Comparison of ENCODE assay signal across 26 mouse cellular contexts in genomic region chr7:36491173-36491581, GRCm38 (mm10).
A peak's percentile ranks its signal among the peaks of the same experiment; 100 is the strongest.
DNase-seq lines count a peak whose midpoint lies in the region; ATAC-seq lines count a peak whose summit lies in the region.
"Had no signal": no experiment of that assay in that cellular context is flagged by ENCODE, and none has a peak within 500 bp of the region (broad histone marks: within the 10 kb centered on the region; RNA-seq: fewer than 3 reads in every experiment).

No protein-coding gene starts in this region.

- H3K9ac ChIP-seq in hindbrain, embryonic 15.5 days = no peak overlapping the region
- no peak overlapping the region for H3K9ac ChIP-seq in hindbrain, embryonic 14.5 days
- H3K9ac ChIP-seq: embryonic facial prominence, embryonic 13.5 days; heart, embryonic 13.5 days; hindbrain, embryonic 12.5 days; limb, embryonic 13.5 days; liver, embryonic 12.5 days; midbrain, embryonic 13.5 days; neural tube, embryonic 12.5 days had no signal

- no peaks in the 10 kb centered on the region for H3K27me3 ChIP-seq in hindbrain, embryonic 15.5 days
- no peaks in the 10 kb centered on the region for H3K27me3 ChIP-seq in hindbrain, embryonic 14.5 days (ENCODE audit: control insufficient read depth, insufficient read depth, low read length)
- H3K27me3 ChIP-seq: embryonic facial prominence, embryonic 13.5 days; heart, embryonic 13.5 days; hindbrain, embryonic 12.5 days; liver, embryonic 12.5 days; midbrain, embryonic 13.5 days; neural tube, embryonic 12.5 days had no signal

- H3K4me3 ChIP-seq in hindbrain, embryonic 15.5 days = no peak overlapping the region
- no peak overlapping the region for H3K4me3 ChIP-seq in hindbrain, embryonic 14.5 days (replicated peaks; ENCODE audit: low read length)
- H3K4me3 ChIP-seq: embryonic facial prominence, embryonic 13.5 days; erythroblast, embryonic 14.5 days; heart, adult 2 months; heart, embryonic 13.5 days; hindbrain, embryonic 12.5 days; limb, embryonic 13.5 days; liver, embryonic 12.5 days; midbrain, embryonic 13.5 days; neural tube, embryonic 12.5 days had no signal

- no peak overlapping the region for H3K4me2 ChIP-seq in hindbrain, embryonic 15.5 days
- no peak overlapping the region for H3K4me2 ChIP-seq in hindbrain, embryonic 14.5 days (replicated peaks)
- H3K4me2 ChIP-seq: embryonic facial prominence, embryonic 13.5 days; heart, embryonic 13.5 days; hindbrain, embryonic 12.5 days; limb, embryonic 13.5 days; liver, embryonic 12.5 days; midbrain, embryonic 13.5 days; neural tube, embryonic 12.5 days had no signal

- DNase-seq in cerebellum, postnatal 10 days = peak; percentile 75 to 80
- no peak for DNase-seq in cerebellum, adult 8-10 months
- no peak for DNase-seq in hindbrain, embryonic 14.5 days (ENCODE audit: low spot score)
- peak; percentile 17 for DNase-seq in brain, adult 2 months (ENCODE audit: low read depth, low spot score)
- DNase-seq in layer of hippocampus, postnatal 10 days (ENCODE audit: low spot score in 2 of 2) = peak; percentile 47 to 53
- no peak for DNase-seq in spleen, postnatal 36 days (ENCODE audit: low spot score in 2 of 2)
- DNase-seq: adrenal gland, postnatal 10 days; embryo, embryonic 11 days; gastrocnemius, postnatal 36 days; heart, adult 2 months; heart, postnatal 14 days; kidney, adult 9 months; kidney, postnatal 25 days; lung, adult 18-20 months; lung, postnatal 10 days; right cerebral cortex, postnatal 14 days had no signal

- H3K4me1 ChIP-seq in hindbrain, embryonic 15.5 days (replicated peaks) = no peaks in the 10 kb centered on the region
- H3K4me1 ChIP-seq in hindbrain, embryonic 14.5 days (replicated peaks; ENCODE audit: control insufficient read depth, insufficient read depth, low read length) = no peaks in the 10 kb centered on the region
- H3K4me1 ChIP-seq: embryonic facial prominence, embryonic 13.5 days; heart, embryonic 13.5 days; hindbrain, embryonic 12.5 days; limb, embryonic 13.5 days; liver, embryonic 12.5 days; midbrain, embryonic 13.5 days; neural tube, embryonic 12.5 days had no signal

- no peaks in the 10 kb centered on the region for H3K9me3 ChIP-seq in hindbrain, embryonic 15.5 days
- no peaks in the 10 kb centered on the region for H3K9me3 ChIP-seq in hindbrain, embryonic 14.5 days (ENCODE audit: control insufficient read depth, low read length)
- H3K9me3 ChIP-seq: embryonic facial prominence, embryonic 13.5 days; heart, embryonic 13.5 days; hindbrain, embryonic 12.5 days; limb, embryonic 13.5 days; liver, embryonic 12.5 days; midbrain, embryonic 13.5 days; neural tube, embryonic 12.5 days had no signal

- no peak overlapping the region for H3K27ac ChIP-seq in hindbrain, embryonic 15.5 days (replicated peaks)
- no peak overlapping the region for H3K27ac ChIP-seq in hindbrain, embryonic 14.5 days
- H3K27ac ChIP-seq: embryonic facial prominence, embryonic 13.5 days; heart, adult 2 months; heart, embryonic 13.5 days; hindbrain, embryonic 12.5 days; limb, embryonic 13.5 days; liver, embryonic 12.5 days; midbrain, embryonic 13.5 days; neural tube, embryonic 12.5 days had no signal

- ATAC-seq in hindbrain, embryonic 15.5 days (ENCODE audit: low FRiP score, low read depth) = 0 out of 2 replicates have a peak, but pooled peaks have one; percentile 8
- no peak for ATAC-seq in hindbrain, embryonic 14.5 days (ENCODE audit: low FRiP score)
- ATAC-seq: intestine, embryonic 16.5 days; liver, embryonic 12.5 days; midbrain, embryonic 13.5 days had no signal

- WGBS in hindbrain, embryonic 15.5 days = 72% methylated on average over 10 of the region's 10 CpGs
- WGBS in hindbrain, embryonic 14.5 days = 75% methylated on average over 10 of the region's 10 CpGs

- H3K36me3 ChIP-seq in hindbrain, embryonic 15.5 days = no peaks in the 10 kb centered on the region
- no peaks in the 10 kb centered on the region for H3K36me3 ChIP-seq in hindbrain, embryonic 14.5 days (replicated peaks; ENCODE audit: control insufficient read depth, insufficient read depth)
- H3K36me3 ChIP-seq: embryonic facial prominence, embryonic 13.5 days; heart, embryonic 13.5 days; hindbrain, embryonic 12.5 days; limb, embryonic 13.5 days; liver, embryonic 12.5 days; midbrain, embryonic 13.5 days; neural tube, embryonic 12.5 days had no signal

Comparison
In these comparisons a context has a peak if more than half of its experiments do, and no peak if none do; other contexts are left out.
1. DNase-seq: peak in cerebellum, postnatal 10 days (2 of 2), brain, adult 2 months (single experiment) and layer of hippocampus, postnatal 10 days (2 of 2); none in cerebellum, adult 8-10 months (single experiment), hindbrain, embryonic 14.5 days (single experiment) and spleen, postnatal 36 days (0 of 2).